Mouse (Mus musculus): ENCODE measurements around the gene Ltk. TPM values are rescaled to one million over a fixed set of nuclear protein-coding genes. Genes with fewer than 3 reads are reported as not detected.
A peak's percentile ranks its signal among the peaks of the same experiment; 100 is the strongest.
"Not testable (repeated sequence)": the region's sequence is repeated elsewhere in the genome, so short reads cannot be mapped to it uniquely, and the experiment has no call there.

The Ltk gene
- total RNA-seq, 2 experiments from 2014 or later, result not detected

DNA sequence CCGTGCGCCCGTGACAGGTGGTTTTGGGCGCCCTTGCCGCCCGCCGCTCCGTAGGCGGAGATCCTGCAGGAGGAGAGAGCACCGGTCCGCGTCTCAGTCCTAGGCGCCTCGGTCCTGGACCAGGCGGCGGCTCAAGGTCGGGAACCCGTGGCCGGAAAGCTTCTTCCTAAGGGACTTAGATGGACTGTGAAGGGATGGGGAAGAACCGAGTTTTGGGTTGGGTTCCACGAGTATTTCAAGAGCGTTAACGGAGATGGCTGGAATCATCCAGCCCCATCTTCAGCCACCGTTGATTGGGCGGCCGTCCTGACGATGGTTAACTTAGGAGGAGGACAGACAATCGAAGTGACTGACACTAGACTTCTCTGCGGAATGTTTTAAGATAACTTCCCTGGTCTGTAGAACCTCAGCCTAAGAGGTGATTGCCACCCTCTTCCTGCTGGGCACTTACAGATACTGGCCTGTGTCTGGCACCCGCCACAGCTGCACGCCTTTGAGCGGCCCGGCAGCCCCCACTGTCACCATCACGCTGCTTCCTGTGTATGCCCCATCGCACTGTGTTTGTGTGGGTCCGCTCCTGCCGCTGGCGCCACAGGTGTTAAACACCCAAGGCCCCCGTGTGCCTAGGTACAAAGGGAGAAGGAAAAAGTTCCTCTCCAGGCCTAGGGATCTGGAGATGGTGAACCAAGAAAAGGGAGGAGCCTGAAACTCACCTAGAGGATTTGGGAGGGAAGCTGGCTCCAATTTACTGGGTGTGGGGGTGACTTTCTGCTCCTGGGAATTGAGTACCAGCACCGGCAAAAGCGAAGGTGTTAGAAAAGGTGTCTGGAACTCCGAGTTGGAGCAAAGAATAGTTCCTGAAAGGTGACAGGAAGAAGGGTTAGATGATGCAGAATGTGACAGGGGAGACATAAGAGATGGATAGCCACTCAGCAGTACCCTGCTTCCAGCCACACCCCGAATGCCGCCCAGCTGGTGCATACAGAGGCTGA, 1.1 kb downstream of the Ltk start:
- no peak for DNase-seq
- intact Hi-C loops (cut with DNase I), result no loop called here

- intact Hi-C loops (cut with DNase I), result no loop called here
- DNase-seq, result peak; percentile 29 to 34
Observed at GRCm38 (mm10) chr2:119758101-119758843, 2.0 kb downstream of the Ltk start.

DNA sequence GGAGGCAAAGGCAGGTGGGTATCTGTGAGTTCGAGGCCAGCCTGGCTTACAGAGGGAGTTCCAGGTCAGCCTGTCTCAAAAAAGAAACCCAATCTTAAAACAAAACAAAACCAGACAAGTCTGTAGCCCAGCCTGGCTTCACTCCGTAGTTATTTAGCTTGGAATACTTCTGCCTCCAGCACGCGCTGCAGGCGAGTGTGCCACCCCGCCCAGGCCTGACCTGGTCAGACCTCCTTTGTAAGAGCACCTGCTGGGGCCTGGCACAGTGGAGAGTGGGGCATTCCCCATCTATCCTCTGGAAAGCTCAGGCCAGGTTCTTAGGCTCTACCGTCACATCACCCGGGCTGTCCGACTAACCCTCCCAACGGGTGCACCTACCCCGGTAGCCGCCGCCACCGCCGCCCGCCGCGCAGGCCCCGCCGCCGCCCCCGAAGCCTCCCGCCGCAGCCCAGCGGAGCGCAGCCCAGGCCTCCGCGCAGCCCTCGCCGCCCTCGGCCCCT, 2.6 kb downstream of the Ltk start:
- DNase-seq, result peak in 1 of 2 experiments; percentile 12

GRCm38 (mm10) chr2:119749260-119749659, 11.0 kb downstream of the Ltk start:
- intact Hi-C loops (cut with DNase I), result no loop called here
- DNase-seq, result no peak

More for the DNA sequence above, 2.6 kb downstream of the Ltk start:
- intact Hi-C loops (cut with DNase I), result no loop called here

DNA sequence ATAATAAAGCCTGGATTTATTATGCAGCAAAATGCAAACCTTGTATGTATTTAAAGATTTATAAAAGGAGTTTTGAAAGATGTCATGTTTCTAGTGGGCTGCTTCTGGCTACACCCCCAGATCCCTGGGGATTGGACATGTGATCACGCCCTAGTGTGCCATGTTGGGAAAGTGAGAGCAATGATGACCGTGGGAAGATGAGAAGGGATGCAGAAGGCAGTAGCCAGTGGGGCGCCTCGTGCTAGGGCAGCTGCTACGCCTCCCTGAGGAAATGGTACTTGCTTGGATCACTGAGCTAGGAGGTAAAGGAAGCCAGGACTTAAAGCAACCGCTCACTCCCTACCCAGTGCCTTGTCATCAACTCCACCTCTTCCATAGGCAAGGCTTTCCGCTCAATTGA, 12.7 kb downstream of the Ltk start:
- intact Hi-C loops (cut with DNase I), result no loop called here
- DNase-seq, result no peak

DNA sequence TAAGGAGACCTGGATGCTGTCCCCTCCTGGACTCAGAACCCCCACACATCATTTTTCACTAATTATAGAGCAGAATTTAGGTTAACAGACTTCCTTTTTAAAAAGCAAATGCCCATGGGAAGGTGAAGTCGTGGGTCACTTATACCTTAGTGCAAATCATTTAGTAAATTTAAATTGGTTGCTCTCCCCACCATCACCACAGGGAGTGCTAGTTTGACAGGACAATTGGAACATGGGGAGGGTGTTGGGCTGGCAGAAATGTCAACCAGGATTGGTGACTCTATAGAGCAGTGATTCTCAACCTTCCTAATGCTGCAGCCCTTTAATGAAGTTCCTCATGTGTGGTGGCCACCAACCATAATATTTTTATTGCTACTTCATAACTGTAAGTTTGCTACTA, 14.9 kb downstream of the Ltk start:
- intact Hi-C loops (cut with DNase I), result no loop called here
- peak in 1 of 2 experiments; percentile 33 for DNase-seq

- intact Hi-C loops (cut with DNase I), result loop anchor here (5.0 kb wide), 1 partner anchor 67 kb away; the partner anchor contains the start of gene Rtf1
- DNase-seq, result peak; percentile 16 to 32
Observed at GRCm38 (mm10) chr2:119744163-119745111, 15.8 kb downstream of the Ltk start.

- intact Hi-C loops (cut with DNase I), result loop anchor here (5.0 kb wide), 1 partner anchor 66 kb away; the partner anchor contains the start of gene Rtf1
- no peak for DNase-seq
Observed at GRCm38 (mm10) chr2:119743808-119744162, 16.4 kb downstream of the Ltk start.

DNA sequence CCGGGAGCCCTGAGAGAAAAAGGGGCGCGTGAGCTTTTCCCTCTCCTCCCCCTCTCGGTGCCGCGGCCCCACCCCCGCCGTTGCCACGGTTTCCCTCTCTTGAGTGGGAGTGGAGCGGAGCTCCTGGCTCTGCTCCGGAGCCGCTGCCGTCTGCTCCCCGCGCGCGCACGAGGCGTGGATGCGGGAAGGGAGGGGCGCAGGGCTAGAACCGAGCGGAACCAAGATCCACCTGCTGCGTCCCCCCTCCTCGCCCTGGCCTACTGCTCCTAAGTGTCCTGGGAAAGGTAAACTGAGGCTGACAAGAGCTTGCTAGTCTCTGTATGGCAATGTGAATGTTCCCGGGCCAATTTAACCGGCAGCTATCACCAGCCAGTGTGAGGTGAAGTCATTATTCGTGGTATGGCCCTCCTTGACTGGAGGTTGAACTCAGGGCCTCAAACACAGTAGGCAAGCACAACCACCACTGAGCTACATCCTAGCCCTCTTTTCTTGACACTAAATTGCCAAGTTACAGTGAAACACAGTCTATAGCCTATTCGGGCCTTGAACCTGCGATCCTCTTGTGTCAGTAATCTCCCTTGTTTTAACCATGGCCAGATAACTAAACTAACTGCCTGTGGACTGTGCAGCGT, 16.9 kb downstream of the Ltk start:
- no peak for DNase-seq
- intact Hi-C loops (cut with DNase I), result loop anchor here (5.0 kb wide), 1 partner anchor 66 kb away; the partner anchor contains the start of gene Rtf1

DNA sequence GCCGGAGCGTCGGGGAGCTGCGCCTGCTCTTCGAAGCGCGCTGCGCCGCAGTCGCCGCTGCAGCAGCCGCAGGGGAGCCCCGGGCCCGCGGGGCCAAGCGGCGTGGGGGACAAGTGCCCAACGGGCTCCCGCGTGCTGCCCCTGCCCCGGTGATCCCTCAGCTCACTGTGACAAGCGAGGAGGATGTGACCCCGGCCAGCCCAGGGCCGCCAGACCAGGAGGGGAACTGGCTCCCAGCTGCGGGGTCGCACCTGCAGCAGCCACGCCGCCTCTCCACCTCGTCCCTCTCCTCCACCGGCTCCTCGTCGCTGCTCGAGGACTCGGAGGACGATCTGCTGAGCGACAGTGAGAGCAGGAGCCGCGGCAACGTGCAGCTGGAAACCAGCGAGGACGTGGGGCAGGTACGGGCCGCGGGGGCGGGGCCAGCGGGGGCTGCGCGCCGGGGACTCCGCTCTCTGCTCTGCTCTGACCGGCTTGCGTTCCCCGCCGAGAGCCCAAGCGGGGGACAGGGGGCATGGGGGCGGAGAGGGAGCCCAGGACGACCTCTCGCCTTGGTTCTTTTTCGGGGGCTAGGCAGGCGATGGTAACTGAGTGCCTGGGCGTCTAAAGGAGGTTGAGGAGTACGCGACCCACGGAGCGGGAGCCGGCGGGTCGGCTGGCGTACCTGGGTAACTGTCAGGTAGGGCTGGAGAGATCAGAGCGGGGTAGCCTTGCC, 17.6 kb downstream of the Ltk start:
- intact Hi-C loops (cut with DNase I), result loop anchor here (5.0 kb wide), 1 partner anchor 65 kb away; the partner anchor contains the start of gene Rtf1
- peak; percentile 32 to 34 for DNase-seq

- intact Hi-C loops (cut with DNase I), result loop anchor here (5.0 kb wide), 1 partner anchor 64 kb away; the partner anchor contains the start of gene Rtf1
- peak; percentile 56 to 72 for DNase-seq
Observed at GRCm38 (mm10) chr2:119741581-119742411, 18.4 kb downstream of the Ltk start, which contains the start of gene Itpka. Gene Itpka (plus strand): TSS chr2:119742337.

- no peak for DNase-seq
- intact Hi-C loops (cut with DNase I), result loop anchor here (5.0 kb wide), 1 partner anchor 63 kb away; the partner anchor contains the start of gene Rtf1
Observed at GRCm38 (mm10) chr2:119740567-119740966, 19.7 kb downstream of the Ltk start.

DNA sequence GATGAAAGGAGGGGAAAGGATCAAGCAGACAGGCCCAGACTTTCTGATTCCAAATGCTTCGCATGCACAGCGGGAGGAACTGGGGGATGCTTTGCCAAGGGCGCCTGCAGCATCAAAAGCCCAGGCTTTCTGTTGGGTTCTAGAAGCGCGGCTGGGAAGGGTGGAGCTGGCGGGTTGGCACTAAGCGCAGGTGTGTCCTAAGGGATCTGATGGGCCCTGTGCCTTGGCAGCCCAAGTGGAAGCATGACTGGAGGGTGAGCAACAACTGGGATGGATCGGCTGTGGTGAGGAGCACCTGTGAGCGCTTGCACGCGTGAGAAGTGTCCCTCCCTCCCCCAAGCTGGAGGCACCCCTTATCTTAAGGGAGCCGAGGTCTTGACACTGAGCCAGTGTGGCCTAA, 23.1 kb downstream of the Ltk start:
- DNase-seq, result no peak
- intact Hi-C loops (cut with DNase I), result no loop called here

DNA sequence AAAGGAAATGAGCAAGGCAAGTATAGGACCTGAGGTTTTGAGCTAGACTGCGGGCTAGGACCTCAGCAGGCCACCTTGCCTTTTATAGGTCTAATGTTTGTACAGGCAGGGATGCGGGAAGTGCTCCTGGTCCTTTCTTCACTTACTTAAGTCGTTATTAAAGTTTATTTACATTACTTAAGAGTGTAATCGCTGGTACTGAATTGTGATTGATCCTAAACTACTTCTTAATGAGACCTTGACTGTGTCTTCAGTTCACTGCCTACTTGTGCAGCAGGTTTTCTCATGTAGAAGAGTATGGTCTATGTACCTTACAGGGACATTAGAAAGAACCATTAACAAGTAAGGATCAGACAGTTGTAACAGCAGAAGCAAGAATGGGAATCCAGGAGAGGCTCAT, 29.5 kb downstream of the Ltk start:
- no peak for DNase-seq
- intact Hi-C loops (cut with DNase I), result no loop called here

- no peak for DNase-seq
- intact Hi-C loops (cut with DNase I), result no loop called here
Observed at GRCm38 (mm10) chr2:119727762-119728416, 32.3 kb downstream of the Ltk start.

DNA sequence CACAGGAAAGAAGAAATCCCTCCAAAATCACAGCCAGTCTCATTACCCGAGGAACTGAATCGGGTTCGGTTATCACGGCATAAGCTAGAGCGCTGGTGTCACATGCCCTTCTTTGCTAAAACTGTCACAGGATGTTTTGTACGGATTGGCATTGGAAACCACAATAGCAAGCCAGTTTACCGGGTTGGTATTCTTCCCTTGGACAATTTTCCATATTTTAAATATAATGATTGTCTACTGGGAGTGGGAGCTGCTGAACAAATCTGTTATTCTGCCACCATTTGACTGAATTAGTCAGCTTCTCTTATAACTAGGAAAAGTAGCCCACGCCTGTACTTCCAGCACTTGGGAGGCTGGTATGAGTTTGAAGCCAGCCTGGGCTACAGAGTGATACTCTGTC, 39.2 kb downstream of the Ltk start:
- DNase-seq, result no peak
- intact Hi-C loops (cut with DNase I), result no loop called here

GRCm38 (mm10) chr2:119715868-119716267, 44.4 kb downstream of the Ltk start:
- DNase-seq; intact Hi-C loops (cut with DNase I): not testable (repeated sequence)
